Mouse (Mus musculus) heart, postnatal 0 days (tissue): ENCODE data around the gene Rps19bp1.

Source experiments
- CTCF ChIP-seq: IDR thresholded peaks from 2 replicates; pipeline ENCODE4 v1.5.1; 2016; ENCODE audit warnings: antibody characterized with exemption, control low read depth, low read depth
- EP300 ChIP-seq: IDR thresholded peaks from 2 replicates; pipeline ENCODE4 v1.6.1; 2016; ENCODE audit warnings: antibody characterized with exemption, low read depth

GRCm38 (mm10) chr15:80277625-80278024 lies 13.5 kb upstream of the Rps19bp1 start:
- TF ChIP-seq CTCF (no peak), EP300 (no peak)
